Mouse (Mus musculus): ENCODE results near the gene Psmd11. TPM values are rescaled to one million over a fixed set of nuclear protein-coding genes. Genes with fewer than 3 reads are reported as not detected.

Psmd11 gene
- polyA plus RNA-seq, 1 experiment from 2014 or later: 309 TPM

DNA sequence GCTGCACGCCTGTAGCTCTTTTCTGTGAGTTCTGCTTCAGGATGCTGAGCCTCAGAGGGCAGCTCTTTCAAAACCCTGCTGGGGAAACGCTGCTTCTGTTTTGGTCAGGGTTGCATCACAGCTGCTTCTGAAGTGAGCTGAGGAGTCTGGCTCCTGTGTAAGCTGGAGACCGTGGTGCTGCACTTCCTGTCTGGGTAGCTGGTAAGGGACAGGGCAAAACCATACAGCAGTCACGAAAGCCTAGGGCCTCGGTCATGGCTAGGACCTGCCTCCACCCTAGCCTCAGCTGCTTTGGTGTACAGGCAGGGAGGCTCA lies 61.4 kb downstream of the Psmd11 start:
- no peaks in the 10 kb centered on the region for H3K27me3 ChIP-seq (ENCODE audit: insufficient read depth, poor library complexity, severe bottlenecking)
- DNase-seq (ENCODE audit: low spot score): no peak
- no peaks in the 10 kb centered on the region for H3K36me3 ChIP-seq
- WGBS: 48% methylated on average over 5 of the region's 5 CpGs
- H3K4me3 ChIP-seq: no peak overlapping the region
- peak overlapping the region; percentile 59; the same call in 1 of the 2 replicates for H3K27ac ChIP-seq
- peaks cover 64% of the 10 kb centered on the region for H3K4me1 ChIP-seq
- no peaks in the 10 kb centered on the region for H3K9me3 ChIP-seq

GRCm38 (mm10) chr11:80490831-80491230 lies 62.4 kb downstream of the Psmd11 start:
- Histone ChIP-seq H3K36me3 (no peaks in the 10 kb centered on the region), H3K27me3 (ENCODE audit: insufficient read depth, poor library complexity, severe bottlenecking) (no peaks in the 10 kb centered on the region), H3K4me3 (no peak overlapping the region), H3K9me3 (no peaks in the 10 kb centered on the region), H3K4me1 (peaks cover 58% of the 10 kb centered on the region), H3K27ac (peak overlapping the region; percentile 26)
- no peak for DNase-seq (ENCODE audit: low spot score)
- WGBS: 48% methylated on average over 10 of the region's 10 CpGs

- Histone ChIP-seq H3K27me3 (ENCODE audit: insufficient read depth, poor library complexity, severe bottlenecking) (no peaks in the 10 kb centered on the region), H3K4me3 (no peak overlapping the region), H3K9me3 (no peaks in the 10 kb centered on the region), H3K4me1 (peaks cover 57% of the 10 kb centered on the region), H3K27ac (no peak overlapping the region), H3K36me3 (no peaks in the 10 kb centered on the region)
- DNase-seq (ENCODE audit: low spot score): no peak
- WGBS: 86% methylated on average over 5 of the region's 5 CpGs
Observed at GRCm38 (mm10) chr11:80493186-80493585, 64.8 kb downstream of the Psmd11 start.

- peaks cover 58% of the 10 kb centered on the region for H3K4me1 ChIP-seq
- no peak for DNase-seq (ENCODE audit: low spot score)
- no peak overlapping the region for H3K27ac ChIP-seq
- H3K36me3 ChIP-seq: no peaks in the 10 kb centered on the region
- WGBS: 89% methylated on average over 9 of the region's 9 CpGs
- no peaks in the 10 kb centered on the region for H3K27me3 ChIP-seq (ENCODE audit: insufficient read depth, poor library complexity, severe bottlenecking)
- no peaks in the 10 kb centered on the region for H3K9me3 ChIP-seq
- no peak overlapping the region for H3K4me3 ChIP-seq
Observed at GRCm38 (mm10) chr11:80494852-80495251, 66.4 kb downstream of the Psmd11 start.

DNA sequence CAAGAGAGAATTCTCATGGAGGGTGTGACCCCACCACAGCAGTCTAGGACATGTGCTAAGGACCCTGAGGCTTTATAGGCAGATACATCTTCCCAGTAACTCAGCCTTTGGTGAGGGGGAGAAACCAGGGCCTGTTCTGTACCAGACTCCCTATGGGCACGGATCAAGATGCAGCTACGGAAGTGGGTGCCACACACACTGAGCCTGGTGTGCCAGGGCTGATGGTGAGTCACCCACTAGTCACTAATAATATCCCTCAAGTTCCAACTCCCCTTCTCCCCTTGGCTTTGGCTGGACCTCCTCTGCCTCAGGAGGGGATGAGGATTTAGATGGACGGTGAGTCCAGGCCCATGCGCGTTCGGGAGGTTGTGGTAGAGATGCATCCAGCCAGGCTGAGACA lies 67.6 kb downstream of the Psmd11 start:
- H3K27me3 ChIP-seq (ENCODE audit: insufficient read depth, poor library complexity, severe bottlenecking): no peaks in the 10 kb centered on the region
- WGBS: 88% methylated on average over 6 of the region's 6 CpGs
- peaks cover 53% of the 10 kb centered on the region for H3K4me1 ChIP-seq

GRCm38 (mm10) chr11:80496640-80497039 lies 68.2 kb downstream of the Psmd11 start:
- Histone ChIP-seq H3K9me3 (no peaks in the 10 kb centered on the region), H3K4me1 (peaks cover 48% of the 10 kb centered on the region), H3K36me3 (no peaks in the 10 kb centered on the region), H3K4me3 (no peak overlapping the region), H3K27ac (no peak overlapping the region), H3K27me3 (ENCODE audit: insufficient read depth, poor library complexity, severe bottlenecking) (no peaks in the 10 kb centered on the region)
- DNase-seq (ENCODE audit: low spot score): no peak
- WGBS: 78% methylated on average over 1 of the region's 1 CpGs

More for the DNA sequence above, 67.6 kb downstream of the Psmd11 start:
- no peak overlapping the region for H3K27ac ChIP-seq
- H3K4me3 ChIP-seq: no peak overlapping the region
- H3K9me3 ChIP-seq: no peaks in the 10 kb centered on the region
- DNase-seq (ENCODE audit: low spot score): no peak
- H3K36me3 ChIP-seq: no peaks in the 10 kb centered on the region

DNA sequence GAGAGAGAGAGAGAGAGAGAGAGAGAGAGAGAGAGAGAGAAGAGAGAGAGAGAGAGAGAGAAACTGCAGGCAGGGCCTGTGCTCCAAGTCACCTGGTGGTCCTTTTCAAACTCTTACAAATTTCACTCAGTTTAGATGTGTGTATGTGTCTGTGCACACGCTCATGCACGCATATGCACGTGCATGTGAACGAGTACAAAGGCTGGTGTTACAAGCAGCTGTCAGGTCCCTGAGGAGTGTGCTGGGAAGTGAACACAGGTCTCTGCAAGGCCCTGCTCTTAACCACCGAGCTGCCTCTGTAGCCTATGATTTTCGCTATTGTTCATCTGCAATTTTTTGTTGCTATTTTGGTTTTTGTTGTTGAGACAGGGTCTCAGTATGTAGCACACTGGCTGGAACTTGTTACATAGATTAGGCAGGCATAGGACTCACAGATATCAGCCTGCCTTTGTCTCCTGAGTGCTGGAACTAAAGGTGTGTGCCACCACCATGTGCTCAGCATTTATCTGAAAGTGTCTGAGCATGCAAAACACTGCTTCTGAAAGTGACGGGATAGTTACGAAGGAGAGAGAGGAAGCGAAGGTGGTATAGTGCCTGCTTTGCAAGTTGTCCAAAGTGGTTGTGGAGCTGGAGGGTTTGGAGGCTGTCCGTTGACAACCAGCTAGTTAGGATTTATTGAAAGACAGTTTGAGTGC lies 69.0 kb downstream of the Psmd11 start:
- H3K4me3 ChIP-seq: no peak overlapping the region
- DNase-seq (ENCODE audit: low spot score): no peak
- peak overlapping the region; percentile 52; the same call in 1 of the 2 replicates for H3K27ac ChIP-seq
- H3K27me3 ChIP-seq (ENCODE audit: insufficient read depth, poor library complexity, severe bottlenecking): no peaks in the 10 kb centered on the region
- H3K36me3 ChIP-seq: no peaks in the 10 kb centered on the region
- H3K9me3 ChIP-seq: no peaks in the 10 kb centered on the region
- WGBS: 74% methylated on average over 10 of the region's 10 CpGs
- H3K4me1 ChIP-seq: peaks cover 47% of the 10 kb centered on the region

GRCm38 (mm10) chr11:80498328-80499070 lies 70.1 kb downstream of the Psmd11 start:
- peak overlapping the region; percentile 52 for H3K27ac ChIP-seq
- no peaks in the 10 kb centered on the region for H3K9me3 ChIP-seq
- H3K4me1 ChIP-seq: peaks cover 41% of the 10 kb centered on the region
- DNase-seq (ENCODE audit: low spot score): no peak
- H3K27me3 ChIP-seq (ENCODE audit: insufficient read depth, poor library complexity, severe bottlenecking): no peaks in the 10 kb centered on the region
- no peak overlapping the region for H3K4me3 ChIP-seq
- 54% methylated on average over 11 of the region's 11 CpGs for WGBS
- H3K36me3 ChIP-seq: no peaks in the 10 kb centered on the region

GRCm38 (mm10) chr11:80499550-80499952 lies 71.1 kb downstream of the Psmd11 start:
- Histone ChIP-seq H3K36me3 (no peaks in the 10 kb centered on the region), H3K9me3 (no peaks in the 10 kb centered on the region), H3K27ac (peak overlapping the region; percentile 52; the same call in 1 of the 2 replicates), H3K4me3 (no peak overlapping the region), H3K27me3 (ENCODE audit: insufficient read depth, poor library complexity, severe bottlenecking) (no peaks in the 10 kb centered on the region), H3K4me1 (peaks cover 52% of the 10 kb centered on the region)
- 67% methylated on average over 4 of the region's 4 CpGs for WGBS
- DNase-seq (ENCODE audit: low spot score): no peak

GRCm38 (mm10) chr11:80503281-80503680 lies 74.9 kb downstream of the Psmd11 start:
- Histone ChIP-seq H3K36me3 (no peaks in the 10 kb centered on the region), H3K9me3 (no peaks in the 10 kb centered on the region), H3K27ac (0 out of 2 replicates have a peak overlapping the region, but pooled peaks have one; percentile 57), H3K27me3 (ENCODE audit: insufficient read depth, poor library complexity, severe bottlenecking) (no peaks in the 10 kb centered on the region), H3K4me3 (no peak overlapping the region), H3K4me1 (peaks cover 45% of the 10 kb centered on the region)
- no peak for DNase-seq (ENCODE audit: low spot score)
- WGBS: 84% methylated on average over 6 of the region's 6 CpGs

GRCm38 (mm10) chr11:80503726-80504452 lies 75.5 kb downstream of the Psmd11 start:
- Histone ChIP-seq H3K27ac (peak overlapping the region; percentile 57; the same call in 1 of the 2 replicates), H3K4me1 (peaks cover 44% of the 10 kb centered on the region), H3K4me3 (peak overlapping the region; percentile 9; the same call in 1 of the 2 replicates), H3K27me3 (ENCODE audit: insufficient read depth, poor library complexity, severe bottlenecking) (no peaks in the 10 kb centered on the region), H3K9me3 (no peaks in the 10 kb centered on the region), H3K36me3 (no peaks in the 10 kb centered on the region)
- DNase-seq (ENCODE audit: low spot score): peak; percentile 74
- 42% methylated on average over 13 of the region's 13 CpGs for WGBS

DNA sequence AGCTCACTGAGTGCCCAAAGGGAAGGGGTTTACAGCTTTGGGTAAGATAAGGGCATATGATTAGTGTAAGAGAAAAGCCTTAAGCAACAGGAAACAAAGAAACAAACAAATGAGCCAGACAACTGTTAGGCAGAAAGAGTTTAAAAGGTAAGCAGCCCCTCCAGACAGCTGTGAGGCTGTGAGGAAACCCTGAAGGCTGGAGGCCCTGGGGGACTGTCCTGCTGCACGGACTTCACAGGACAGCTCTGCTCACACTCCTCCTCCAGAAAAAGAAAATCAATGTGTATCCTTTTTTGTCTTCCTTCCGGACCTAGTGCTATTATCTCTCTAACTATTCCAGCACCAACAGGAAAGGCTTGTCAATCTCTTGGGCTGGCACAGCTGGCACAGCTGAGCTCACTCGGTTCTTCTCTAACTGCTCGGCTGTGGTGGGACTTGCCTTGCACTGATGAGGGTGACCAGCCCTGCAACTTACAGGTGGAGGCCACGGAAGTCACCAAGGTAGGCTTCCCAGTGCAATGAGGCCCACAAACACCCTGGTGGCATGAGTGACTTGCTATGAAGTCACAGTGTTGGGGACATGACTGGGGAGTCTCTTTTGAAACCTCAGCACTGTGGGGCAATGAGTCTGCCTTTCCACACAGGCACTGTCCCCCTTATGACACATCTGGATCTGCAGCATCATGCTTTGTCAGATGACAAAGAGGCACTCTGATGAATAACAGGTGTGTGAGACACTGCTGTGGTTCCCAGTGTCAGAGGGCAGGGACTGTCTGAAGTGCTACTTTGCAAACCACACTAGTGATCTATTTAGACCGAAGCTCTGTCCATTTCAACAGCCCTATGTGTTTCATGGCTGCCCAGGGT lies 76.3 kb downstream of the Psmd11 start:
- WGBS: 41% methylated on average over 6 of the region's 6 CpGs
- Histone ChIP-seq H3K36me3 (no peaks in the 10 kb centered on the region), H3K4me1 (peaks cover 40% of the 10 kb centered on the region), H3K9me3 (no peaks in the 10 kb centered on the region), H3K27ac (peak overlapping the region; percentile 57; the same call in 1 of the 2 replicates), H3K4me3 (no peak overlapping the region), H3K27me3 (ENCODE audit: insufficient read depth, poor library complexity, severe bottlenecking) (no peaks in the 10 kb centered on the region)
- peak; percentile 70 for DNase-seq (ENCODE audit: low spot score)
